Mouse (Mus musculus) CH12.LX (cell line): ENCODE data around the gene Chmp4b.

ENCODE experiments used
- CHD1 ChIP-seq: IDR thresholded peaks from 2 replicates; pipeline ENCODE4 v1.6.1; 2012; ENCODE audit warnings: low read depth, low read length, improper control_type of control experiment, inconsistent platforms
- CTCF ChIP-seq, 2 experiments: IDR thresholded peaks in 1 of 2; conservative IDR thresholded peaks in 1 of 2; 2 replicates each; pipeline ENCODE4 v1.5.1; 2011 to 2012; ENCODE audit warnings: low read depth in 2 of 2, low read length in 2 of 2, improper control_type of control experiment in 1 of 2, inconsistent platforms in 1 of 2, mild to moderate bottlenecking in 1 of 2, moderate library complexity in 1 of 2
- HCFC1 ChIP-seq: IDR thresholded peaks from 2 replicates; pipeline ENCODE4 v1.6.1; 2012; ENCODE audit warnings: low read depth, mild to moderate bottlenecking, inconsistent platforms, low read length, improper control_type of control experiment
- NELFE ChIP-seq: IDR thresholded peaks from 2 replicates; pipeline ENCODE4 v1.6.1; 2011; ENCODE audit warnings: low read depth, low read length, improper control_type of control experiment
- POLR2A ChIP-seq: IDR thresholded peaks from 2 replicates; pipeline ENCODE4 v1.6.1; 2011; ENCODE audit warnings: low read depth, mild to moderate bottlenecking, improper control_type of control experiment, low read length
- POLR2AphosphoS2 ChIP-seq: IDR thresholded peaks from 2 replicates; pipeline ENCODE4 v1.6.1; 2011; ENCODE audit warnings: low read depth, low read length, improper control_type of control experiment
- SIN3A ChIP-seq: IDR thresholded peaks from 2 replicates; pipeline ENCODE4 v1.6.1; 2012; ENCODE audit warnings: low read length, improper control_type of control experiment, inconsistent platforms
- ZKSCAN1 ChIP-seq: IDR thresholded peaks from 2 replicates; pipeline ENCODE4 v1.6.1; 2012; ENCODE audit warnings: low read depth, inconsistent platforms, low read length, improper control_type of control experiment, borderline replicate concordance

GRCm38 (mm10) chr2:154729737-154730136 lies 78.2 kb downstream of the Chmp4b start:
- TF ChIP-seq ZKSCAN1 (no peak), CTCF (conservative IDR thresholded peaks at IDR 0.05 in 1 of 2, IDR thresholded peaks at IDR 0.05 in 1 of 2; ENCODE audit: low read depth in 2 of 2, low read length in 2 of 2) (no peak), CHD1 (no peak), HCFC1 (no peak), POLR2A (no peak), NELFE (no peak), POLR2AphosphoS2 (no peak), SIN3A (no peak)
